ENCODE assay signal across 8 mouse cellular contexts in genomic region chrX:168123589-168123965, GRCm38 (mm10).
DNase-seq lines count a peak whose midpoint lies in the region; ATAC-seq and TF ChIP-seq lines count a peak whose summit lies in the region.

No protein-coding gene starts in this region.

- peaks cover 30% of the 10 kb centered on the region for H3K27me3 ChIP-seq in lung, embryonic 16.5 days (ENCODE audit: control insufficient read depth, insufficient read depth, low read depth, low read length)
- H3K27me3 ChIP-seq in intestine, embryonic 16.5 days (replicated peaks; ENCODE audit: control insufficient read depth, insufficient read depth, low read length) = peaks cover 28% of the 10 kb centered on the region

- H3K4me1 ChIP-seq in lung, embryonic 16.5 days (replicated peaks; ENCODE audit: control insufficient read depth, insufficient read depth, low read length) = no peaks in the 10 kb centered on the region
- no peaks in the 10 kb centered on the region for H3K4me1 ChIP-seq in intestine, embryonic 16.5 days (ENCODE audit: control insufficient read depth, insufficient read depth, low read length)
- no peaks in the 10 kb centered on the region for H3K4me1 ChIP-seq in olfactory bulb, adult 2 months (ENCODE audit: control insufficient read depth, insufficient read depth, low read length)

- no peak for DNase-seq in gastrocnemius, adult 2 months
- no peak for DNase-seq in gastrocnemius, adult 8-10 months (ENCODE audit: low spot score in 2 of 2)
- DNase-seq in lung, postnatal 4 days = no peak
- no peak for DNase-seq in adrenal gland, postnatal 10 days
- no peak for DNase-seq in c-Kit-positive CD71-positive TER-119-positive erythroid progenitor cells, embryonic 14.5 days (ENCODE audit: low spot score)

- 7% methylated on average over 10 of the region's 11 CpGs for WGBS in lung, embryonic 16.5 days
- WGBS in intestine, embryonic 16.5 days = 9% methylated on average over 11 of the region's 11 CpGs
- 7% methylated on average over 11 of the region's 11 CpGs for WGBS in olfactory bulb, adult 2 months

- intact Hi-C loops in gastrocnemius, adult 2 months (cut with DNase I) = no loop called here

- no peak for ATAC-seq in lung, embryonic 16.5 days (ENCODE audit: low read depth)
- ATAC-seq in intestine, embryonic 16.5 days = no peak

- peak overlapping the region; percentile 67 for H3K4me2 ChIP-seq in lung, embryonic 16.5 days (ENCODE audit: low read depth, low read length)
- peak overlapping the region; percentile 58 for H3K4me2 ChIP-seq in intestine, embryonic 16.5 days (ENCODE audit: low read depth, low read length)

- no peak overlapping the region for H3K27ac ChIP-seq in gastrocnemius, adult 2 months
- H3K27ac ChIP-seq in lung, embryonic 16.5 days (ENCODE audit: low read length) = no peak overlapping the region
- no peak overlapping the region for H3K27ac ChIP-seq in intestine, embryonic 16.5 days (ENCODE audit: low read length)
- peak overlapping the region; percentile 83 for H3K27ac ChIP-seq in olfactory bulb, adult 2 months (ENCODE audit: insufficient read depth, low read depth, low read length)

- no peak for TF ChIP-seq POLR2A in olfactory bulb, adult 2 months (IDR thresholded peaks at IDR 0.05; ENCODE audit: insufficient read depth, low read depth, low read length)

- no peaks in the 10 kb centered on the region for H3K9me3 ChIP-seq in lung, embryonic 16.5 days (ENCODE audit: control insufficient read depth, low read length)
- H3K9me3 ChIP-seq in intestine, embryonic 16.5 days (ENCODE audit: control insufficient read depth, low read length) = no peaks in the 10 kb centered on the region

- no peak for TF ChIP-seq CTCF in gastrocnemius, adult 2 months (IDR thresholded peaks at IDR 0.05)
- TF ChIP-seq CTCF in olfactory bulb, adult 2 months (IDR thresholded peaks at IDR 0.05; ENCODE audit: insufficient read depth, low read depth, low read length) = no peak

- no peaks in the 10 kb centered on the region for H3K36me3 ChIP-seq in lung, embryonic 16.5 days (ENCODE audit: control insufficient read depth, insufficient read depth, low read length)
- no peaks in the 10 kb centered on the region for H3K36me3 ChIP-seq in intestine, embryonic 16.5 days (ENCODE audit: control insufficient read depth, insufficient read depth, low read length)

- peak overlapping the region; percentile 45; the same call in 1 of the 2 replicates for H3K4me3 ChIP-seq in gastrocnemius, adult 2 months
- H3K4me3 ChIP-seq in lung, embryonic 16.5 days (ENCODE audit: low read length) = peak overlapping the region; percentile 41
- peak overlapping the region; percentile 36 for H3K4me3 ChIP-seq in intestine, embryonic 16.5 days (ENCODE audit: low read length)
- H3K4me3 ChIP-seq in olfactory bulb, adult 2 months (ENCODE audit: insufficient read depth, low read depth, low read length) = peak overlapping the region; percentile 67

- H3K9ac ChIP-seq in lung, embryonic 16.5 days (ENCODE audit: low read length) = no peak overlapping the region
- H3K9ac ChIP-seq in intestine, embryonic 16.5 days (ENCODE audit: low read depth, low read length) = no peak overlapping the region
